Mouse (Mus musculus) MEL (cell line): ENCODE data around the gene Fam20c. TPM values are rescaled to one million over a fixed set of nuclear protein-coding genes. Genes with fewer than 3 reads are reported as not detected.

Experiments
- DNase-seq: peaks from one replicate; pipeline ENCODE4 v3.0.0; 2011; ENCODE audit warnings: low read depth, low spot score
- H3K27ac ChIP-seq: 2 replicates; pipeline ENCODE4 v1.5.1; 2012; ENCODE audit warnings: low read depth, mild to moderate bottlenecking, control low read depth, low read length, moderate library complexity; ENCODE audit not compliant: control insufficient read depth
- H3K27me3 ChIP-seq, 2 experiments: fragments of 150-350 bp in 1 of 2; sonication (generic) in 1 of 2; 2 replicates each; pipeline ENCODE4 v1.6.1; 2012; ENCODE audit warnings: low read length in 2 of 2, mild to moderate bottlenecking in 2 of 2, improper control_type of control experiment in 1 of 2, moderate library complexity in 1 of 2; ENCODE audit not compliant: insufficient read depth in 2 of 2, control insufficient read depth in 1 of 2
- H3K36me3 ChIP-seq, 2 experiments: 2 replicates each; pipeline ENCODE4 v1.6.1; 2012 to 2014; ENCODE audit warnings: low read length in 2 of 2, improper control_type of control experiment in 1 of 2, inconsistent platforms in 1 of 2, mild to moderate bottlenecking in 1 of 2; ENCODE audit not compliant: insufficient read depth in 2 of 2, control insufficient read depth in 1 of 2
- H3K4me1 ChIP-seq, 2 experiments: fragments of 150-350 bp in 1 of 2; sonication (generic) in 1 of 2; 2 replicates each; pipeline ENCODE4 v1.6.1; 2012; ENCODE audit warnings: low read length in 2 of 2, improper control_type of control experiment in 1 of 2, mild to moderate bottlenecking in 1 of 2; ENCODE audit not compliant: insufficient read depth in 2 of 2, control insufficient read depth in 1 of 2
- H3K4me3 ChIP-seq, 2 experiments: fragments of 150-350 bp in 1 of 2; sonication (generic) in 1 of 2; 2 replicates each; pipeline ENCODE4 v1.5.1; 2012; ENCODE audit warnings: low read depth in 2 of 2, low read length in 2 of 2, mild to moderate bottlenecking in 2 of 2, moderate library complexity in 2 of 2, control low read depth in 1 of 2, improper control_type of control experiment in 1 of 2; ENCODE audit not compliant: control insufficient read depth in 1 of 2, insufficient read depth in 1 of 2
- H3K79me2 ChIP-seq: 2 replicates; pipeline ENCODE4 v1.6.1; 2012; ENCODE audit warnings: mild to moderate bottlenecking, low read length, moderate library complexity; ENCODE audit not compliant: control insufficient read depth, poor library complexity, insufficient read depth
- H3K9ac ChIP-seq: 2 replicates; pipeline ENCODE4 v1.6.1; 2012; ENCODE audit warnings: low read depth, mild to moderate bottlenecking, control low read depth, low read length, moderate library complexity; ENCODE audit not compliant: control insufficient read depth, poor library complexity, severe bottlenecking
- H3K9me3 ChIP-seq: fragments of 150-350 bp; sonication (generic); replicated peaks from 2 replicates; pipeline ENCODE4 v1.6.1; 2012; ENCODE audit warnings: mild to moderate bottlenecking, low read length, improper control_type of control experiment, moderate library complexity; ENCODE audit not compliant: insufficient read depth
- BHLHE40 ChIP-seq: IDR thresholded peaks from 2 replicates; pipeline ENCODE4 v1.6.1; 2012; ENCODE audit warnings: low read depth, mild to moderate bottlenecking, inconsistent platforms, low read length, improper control_type of control experiment, borderline replicate concordance
- CHD2 ChIP-seq: IDR thresholded peaks from 2 replicates; pipeline ENCODE4 v1.6.1; 2011; ENCODE audit warnings: low read length, improper control_type of control experiment
- E2F4 ChIP-seq: IDR thresholded peaks from 2 replicates; pipeline ENCODE4 v1.6.1; 2011; ENCODE audit warnings: low read depth, low read length, improper control_type of control experiment, borderline replicate concordance
- EP300 ChIP-seq, 2 experiments: IDR thresholded peaks; 2 replicates each; pipeline ENCODE4 v1.6.1; 2011; ENCODE audit warnings: improper control_type of control experiment in 2 of 2, low read length in 2 of 2, low read depth in 1 of 2, mild to moderate bottlenecking in 1 of 2
- GATA1 ChIP-seq: IDR thresholded peaks from 2 replicates; pipeline ENCODE4 v1.6.1; 2011; ENCODE audit warnings: low read depth, low read length, improper control_type of control experiment
- JUND ChIP-seq: IDR thresholded peaks from 2 replicates; pipeline ENCODE4 v1.6.1; 2011; ENCODE audit warnings: low read depth, mild to moderate bottlenecking, improper control_type of control experiment, low read length
- KAT2A ChIP-seq: conservative IDR thresholded peaks from 2 replicates; pipeline ENCODE4 v1.6.1; 2012; ENCODE audit warnings: low read depth, low read length, improper control_type of control experiment, inconsistent platforms
- MAFK ChIP-seq: IDR thresholded peaks from 2 replicates; pipeline ENCODE4 v1.6.1; 2011; ENCODE audit warnings: low read depth, mild to moderate bottlenecking, low read length, improper control_type of control experiment, borderline replicate concordance
- MAX ChIP-seq: IDR thresholded peaks from 2 replicates; pipeline ENCODE4 v1.6.1; 2011; ENCODE audit warnings: low read length, improper control_type of control experiment
- MAZ ChIP-seq: IDR thresholded peaks from 2 replicates; pipeline ENCODE4 v1.6.1; 2012; ENCODE audit warnings: low read depth, mild to moderate bottlenecking, inconsistent platforms, low read length, improper control_type of control experiment
- MYB ChIP-seq: IDR thresholded peaks from 2 replicates; pipeline ENCODE4 v1.6.1; 2011; ENCODE audit warnings: mild to moderate bottlenecking, low read depth, low read length, improper control_type of control experiment
- MYC ChIP-seq: IDR thresholded peaks from 2 replicates; pipeline ENCODE4 v1.6.1; 2011; ENCODE audit warnings: low read depth, mild to moderate bottlenecking, low read length, improper control_type of control experiment, moderate library complexity
- NELFE ChIP-seq: IDR thresholded peaks from 2 replicates; pipeline ENCODE4 v1.6.1; 2011; ENCODE audit warnings: low read depth, low read length, improper control_type of control experiment
- NRF1 ChIP-seq: IDR thresholded peaks from 2 replicates; pipeline ENCODE4 v1.6.1; 2014; ENCODE audit warnings: low read depth, mild to moderate bottlenecking, inconsistent platforms, low read length, improper control_type of control experiment, moderate library complexity; ENCODE audit not compliant: poor library complexity, insufficient read depth, severe bottlenecking
- POLR2A ChIP-seq, 2 experiments: IDR thresholded peaks; 2 replicates each; pipeline ENCODE4 v1.6.1; 2011 to 2012; ENCODE audit warnings: low read length in 2 of 2, mild to moderate bottlenecking in 2 of 2, control low read depth in 1 of 2, improper control_type of control experiment in 1 of 2, low read depth in 1 of 2, moderate library complexity in 1 of 2; ENCODE audit not compliant: control insufficient read depth in 1 of 2, insufficient read depth in 1 of 2, poor library complexity in 1 of 2
- POLR2AphosphoS2 ChIP-seq: IDR thresholded peaks from 2 replicates; pipeline ENCODE4 v1.6.1; 2011; ENCODE audit warnings: low read length, improper control_type of control experiment
- POLR2AphosphoS5 ChIP-seq: IDR thresholded peaks from 2 replicates; pipeline ENCODE4 v1.6.1; 2012; ENCODE audit warnings: low read depth, borderline replicate concordance, mild to moderate bottlenecking, inconsistent platforms, low read length, moderate library complexity, mixed read lengths
- TAL1 ChIP-seq: IDR thresholded peaks from 2 replicates; pipeline ENCODE4 v1.6.1; 2012; ENCODE audit warnings: mild to moderate bottlenecking, inconsistent platforms, low read length, moderate library complexity, mixed read lengths
- TBP ChIP-seq: IDR thresholded peaks from 2 replicates; pipeline ENCODE4 v1.8.0; 2011; ENCODE audit warnings: low read depth, low read length, improper control_type of control experiment
- TCF12 ChIP-seq: IDR thresholded peaks from 2 replicates; pipeline ENCODE4 v1.6.1; 2014; ENCODE audit warnings: low read depth, mild to moderate bottlenecking, inconsistent platforms, low read length, improper control_type of control experiment, moderate library complexity
- UBTF ChIP-seq: IDR thresholded peaks from 2 replicates; pipeline ENCODE4 v1.6.1; 2012; ENCODE audit warnings: low read depth, mild to moderate bottlenecking, inconsistent platforms, low read length, improper control_type of control experiment, moderate library complexity, borderline replicate concordance; ENCODE audit not compliant: insufficient read depth
- USF1 ChIP-seq: IDR thresholded peaks from 2 replicates; pipeline ENCODE4 v1.6.1; 2014; ENCODE audit warnings: low read depth, mild to moderate bottlenecking, inconsistent platforms, low read length, improper control_type of control experiment, moderate library complexity
- ZC3H11A ChIP-seq: IDR thresholded peaks from 2 replicates; pipeline ENCODE4 v1.6.1; 2012; ENCODE audit warnings: low read depth, mild to moderate bottlenecking, inconsistent platforms, low read length, improper control_type of control experiment
- ZMIZ1 ChIP-seq: IDR thresholded peaks from 2 replicates; pipeline ENCODE4 v1.6.1; 2012; ENCODE audit warnings: low read depth, mild to moderate bottlenecking, inconsistent platforms, low read length, improper control_type of control experiment, moderate library complexity
- ZNF384 ChIP-seq: IDR thresholded peaks from 2 replicates; pipeline ENCODE4 v1.6.1; 2012; ENCODE audit warnings: low read depth, mild to moderate bottlenecking, inconsistent platforms, low read length, improper control_type of control experiment
- polyA plus RNA-seq, 2 experiments: library from polyadenylated mRNA; stranded (reverse) in 1 of 2; unstranded in 1 of 2; fragments of >175 nt in 1 of 2; fragments of >200 nt in 1 of 2; gene quantifications; 2 replicates each; pipeline versions ENCODE4 v1.2.1 to v1.2.4; 2012; ENCODE audit warnings: low replicate concordance in 2 of 2, low read depth in 1 of 2; ENCODE audit not compliant: insufficient read length in 2 of 2, insufficient read depth in 1 of 2, missing spikeins in 1 of 2
- total RNA-seq: library from RNA; depleted of rRNA; stranded (reverse); fragments of 300-350 nt; gene quantifications from 2 replicates; pipeline ENCODE4 v1.2.3, GENCODE M21; 2012

Fam20c gene
- total and polyA plus RNA-seq, 3 experiments, result not detected

DNA sequence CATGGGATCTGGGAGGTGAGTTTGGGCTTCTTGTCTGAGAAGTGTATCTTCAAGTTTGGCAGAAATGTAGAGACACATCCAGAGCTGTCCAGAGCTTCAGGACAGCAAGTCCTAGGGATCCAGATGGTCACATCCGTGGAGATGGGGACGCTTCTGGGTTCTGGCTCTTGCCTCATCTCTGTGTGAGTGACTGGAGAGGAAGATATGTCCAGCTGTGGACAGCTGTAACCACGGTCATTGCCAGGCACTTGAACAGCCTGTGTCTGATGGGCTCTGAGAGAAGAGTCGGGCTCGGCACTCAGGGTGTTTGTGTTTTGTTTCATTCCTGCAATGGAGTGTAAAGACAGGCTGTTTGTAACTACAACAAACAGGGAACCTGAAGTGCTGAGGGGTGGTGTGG is 14.8 kb downstream of the Fam20c start:
- no peaks in the 10 kb centered on the region for H3K9me3 ChIP-seq
- no peak for DNase-seq
- TF ChIP-seq NELFE (no peak), EP300 (IDR thresholded peaks at IDR 0.05; ENCODE audit: low read depth in 1 of 2, low read length in 2 of 2) (no peak), E2F4 (no peak), ZMIZ1 (no peak), BHLHE40 (no peak), MYB (no peak), TCF12 (no peak), POLR2A (IDR thresholded peaks at IDR 0.05; ENCODE audit: control insufficient read depth in 1 of 2, insufficient read depth in 1 of 2, low read depth in 1 of 2, low read length in 2 of 2, poor library complexity in 1 of 2) (no peak), ZC3H11A (no peak), TBP (no peak), TAL1 (no peak), UBTF (no peak), MYC (no peak), KAT2A (no peak), GATA1 (no peak), CHD2 (no peak), POLR2AphosphoS5 (no peak), USF1 (no peak)
- no peak overlapping the region for H3K27ac ChIP-seq
- no peaks in the 10 kb centered on the region for H3K4me1 ChIP-seq
- no peaks in the 10 kb centered on the region for H3K27me3 ChIP-seq
- no peaks in the 10 kb centered on the region for H3K36me3 ChIP-seq
- H3K9ac ChIP-seq, result no peak overlapping the region
- H3K79me2 ChIP-seq, result no peaks in the 10 kb centered on the region
- H3K4me3 ChIP-seq, result no peak overlapping the region

DNA sequence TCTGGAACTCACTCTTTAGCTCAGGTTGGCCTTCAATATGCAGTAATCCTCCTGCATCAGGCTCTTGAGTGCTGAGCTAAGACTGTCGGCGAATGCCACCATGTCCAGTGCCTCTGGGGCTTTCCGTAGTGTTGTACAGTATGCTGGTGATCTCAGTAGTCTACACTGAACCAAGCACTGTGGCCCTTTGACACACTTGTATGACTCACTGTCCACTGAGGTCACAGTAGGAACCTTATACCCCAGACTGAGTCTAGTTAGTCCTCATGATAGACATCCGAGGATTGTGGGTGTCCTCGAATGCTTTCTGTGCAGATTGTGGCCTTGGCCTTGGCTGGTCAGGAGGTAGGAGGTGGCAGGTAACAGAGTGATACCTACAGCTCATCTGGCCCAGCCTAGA is 20.8 kb downstream of the Fam20c start:
- TF ChIP-seq ZNF384, result no peak
- no peak for TF ChIP-seq MAX
- no peak for TF ChIP-seq TBP
- TF ChIP-seq MAZ, result no peak
- TF ChIP-seq POLR2AphosphoS2, result no peak
- no peak for TF ChIP-seq NRF1
- TF ChIP-seq JUND, result no peak
- no peak for TF ChIP-seq MAFK
- no peak for TF ChIP-seq UBTF
- H3K79me2 ChIP-seq, result no peaks in the 10 kb centered on the region
- H3K9me3 ChIP-seq, result no peaks in the 10 kb centered on the region

More for the DNA sequence above, 20.8 kb downstream of the Fam20c start:
- no peak overlapping the region for H3K27ac ChIP-seq
- H3K27me3 ChIP-seq, result no peaks in the 10 kb centered on the region
- H3K4me3 ChIP-seq, result no peak overlapping the region
- no peaks in the 10 kb centered on the region for H3K4me1 ChIP-seq
- no peak overlapping the region for H3K9ac ChIP-seq
- H3K36me3 ChIP-seq, result no peaks in the 10 kb centered on the region
- DNase-seq, result no peak
